Mouse (Mus musculus): ENCODE measurements around the gene Rcsd1.
"Not testable (repeated sequence)": the region's sequence is repeated elsewhere in the genome, so short reads cannot be mapped to it uniquely, and the experiment has no call there.

- TF ChIP-seq CTCF (IDR thresholded peaks at IDR 0.05; ENCODE audit: low read depth, low read length); POLR2A (IDR thresholded peaks at IDR 0.05; ENCODE audit: extremely low read depth, insufficient read depth, low read length): not testable (repeated sequence)
Measured at GRCm38 (mm10) chr1:165680086-165680485, 29.5 kb downstream of the Rcsd1 start.
